Mouse (Mus musculus) kidney, postnatal 4 days (tissue): ENCODE data around the gene Myzap.

Experiments
- DNase-seq, 2 experiments: peaks; one replicate each; pipeline ENCODE4 v3.0.0; 2021; ENCODE audit warnings: mixed read lengths in 2 of 2

Gene Myzap

DNA sequence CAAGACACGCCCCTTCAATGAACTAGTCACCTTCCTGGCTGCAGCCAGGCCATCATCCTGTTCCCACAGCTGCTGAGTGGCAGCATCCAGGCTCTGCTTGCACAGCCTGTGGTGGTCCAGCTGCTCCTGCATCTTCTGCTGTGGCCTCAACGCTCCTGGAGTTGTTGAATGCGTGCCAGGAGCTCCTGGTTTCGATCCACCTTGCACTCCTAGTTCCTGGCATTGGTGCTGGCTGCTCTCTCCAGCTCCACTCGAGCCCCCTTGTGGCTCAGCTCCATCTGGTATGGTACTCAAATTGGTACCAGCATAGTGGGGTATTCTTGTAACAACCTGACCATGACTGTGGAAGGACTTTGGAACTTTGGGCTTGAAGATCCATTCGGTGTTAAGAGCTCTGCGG, 7.7 kb upstream of the Myzap start:
- no peak for DNase-seq

DNA sequence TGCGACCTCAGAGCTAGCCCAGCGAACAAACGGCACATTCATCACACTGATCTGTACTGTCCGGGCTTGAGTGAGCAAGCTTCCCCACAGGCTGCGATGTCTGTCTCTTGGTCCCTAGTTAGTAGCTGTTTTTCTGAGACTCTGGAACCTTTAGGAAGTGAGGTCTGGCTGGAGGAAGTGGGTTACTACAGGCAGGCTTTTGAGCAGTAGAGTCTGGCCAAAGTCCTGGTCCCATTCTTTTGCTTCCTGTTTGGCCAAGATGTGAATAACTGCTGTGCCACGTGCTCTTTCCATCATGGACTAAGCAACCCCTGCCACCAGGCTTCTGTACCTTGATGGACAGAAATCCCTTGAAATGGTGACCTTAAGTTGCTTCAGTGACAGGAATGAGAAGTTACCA, 4.7 kb upstream of the Myzap start:
- no peak for DNase-seq

DNA sequence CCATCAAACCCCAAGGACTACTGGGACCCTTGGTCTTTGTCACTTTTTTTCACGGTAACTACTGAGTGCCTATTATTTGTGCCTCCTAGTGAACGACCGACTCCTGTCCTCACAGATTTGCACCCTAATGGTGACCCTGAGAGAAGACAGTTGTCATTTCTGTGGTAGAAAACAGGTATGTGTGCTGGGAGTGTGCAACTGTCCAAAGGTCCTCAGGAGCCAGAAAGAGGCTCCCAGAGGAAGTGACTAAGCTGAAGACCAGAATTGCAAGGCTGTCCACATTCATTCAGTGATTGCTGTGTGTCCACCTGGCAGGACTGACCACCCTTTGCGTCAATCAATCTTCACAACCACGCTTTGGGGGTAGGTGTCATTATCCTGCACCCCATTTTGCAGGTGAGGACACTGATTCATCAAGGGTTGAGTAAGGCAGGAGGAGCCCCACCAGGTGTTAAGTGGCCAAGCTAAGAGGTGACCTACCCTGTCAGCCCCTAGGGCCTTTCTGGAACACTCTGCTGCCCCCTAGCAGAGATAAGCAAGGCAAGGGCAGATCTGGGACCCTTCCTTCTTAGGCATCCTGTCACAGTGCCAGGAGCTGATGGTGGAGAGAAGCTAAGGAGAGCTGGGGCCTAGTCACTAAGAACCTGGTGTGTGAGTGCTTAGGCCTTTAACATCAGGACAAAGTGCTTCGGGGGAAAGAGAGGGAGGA, 571 bp upstream of the Myzap start:
- no peak for DNase-seq

DNA sequence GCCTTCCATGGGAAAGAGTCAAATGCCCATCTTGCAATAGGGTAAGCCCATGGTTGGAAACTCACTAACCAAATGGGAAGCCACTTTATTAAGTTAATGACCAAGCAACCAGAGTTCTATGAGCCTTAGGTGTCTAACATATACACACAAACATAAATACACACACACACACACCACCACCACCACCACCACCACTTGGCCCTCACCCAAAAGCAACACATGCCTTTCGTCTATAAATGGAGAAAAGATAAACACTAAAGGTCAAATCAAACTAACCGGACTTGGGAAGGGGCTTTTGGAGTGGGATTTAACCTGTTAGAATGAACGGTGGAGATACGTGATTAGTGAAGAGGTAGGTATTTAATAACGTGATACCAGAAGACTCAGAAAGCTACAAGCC, 1.1 kb downstream of the Myzap start:
- DNase-seq = no peak

DNA sequence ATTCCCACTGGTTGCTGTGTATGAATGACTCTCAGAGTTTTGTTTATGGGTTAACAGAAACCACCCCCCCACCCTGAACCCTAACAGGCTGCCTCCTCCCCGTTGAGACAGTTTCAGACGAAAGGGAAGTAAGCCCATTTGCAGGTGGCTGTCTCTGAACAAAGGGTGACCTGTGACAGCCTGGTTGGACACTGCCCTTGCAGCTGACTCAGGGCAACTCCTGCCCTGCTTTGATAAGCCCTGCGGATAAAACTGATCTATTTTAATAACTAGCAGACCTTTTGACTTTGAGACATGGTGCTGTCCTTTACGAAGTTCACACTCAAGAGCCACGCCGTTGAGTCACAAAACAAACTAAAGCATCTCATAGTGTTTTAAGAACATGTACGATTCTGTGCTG, 2.4 kb downstream of the Myzap start:
- DNase-seq = no peak

DNA sequence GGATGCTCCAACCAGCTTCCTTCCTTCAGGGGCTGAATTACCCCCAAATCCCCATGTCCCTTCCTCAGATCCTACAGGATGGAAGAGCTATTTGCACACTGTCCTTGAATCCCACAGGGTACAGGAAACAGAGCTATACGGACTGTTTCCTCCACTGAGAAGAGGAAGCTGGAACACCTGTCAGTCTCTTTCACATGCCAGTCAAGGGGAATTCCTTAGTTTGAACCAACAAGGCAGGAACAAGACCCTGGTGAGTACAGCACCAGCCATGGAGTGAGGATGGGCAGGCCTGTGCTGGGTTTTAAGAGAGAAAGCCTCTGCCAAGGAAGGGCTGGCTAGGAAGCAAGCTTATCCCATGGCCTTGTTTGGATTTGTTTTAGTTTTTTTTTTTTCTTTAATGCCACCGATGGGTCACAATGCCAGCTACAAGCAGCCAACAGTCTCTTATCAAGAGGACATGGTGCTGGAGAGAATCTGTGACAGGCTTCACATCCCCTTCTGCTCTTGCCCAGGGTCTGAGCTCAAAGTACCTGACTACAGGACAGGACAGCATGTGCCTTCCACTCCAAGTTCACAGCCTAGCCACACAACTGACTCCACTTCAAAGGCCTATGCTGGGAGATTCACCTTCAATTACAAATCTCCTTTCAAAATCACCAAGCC, 3.1 kb downstream of the Myzap start:
- DNase-seq = no peak

DNA sequence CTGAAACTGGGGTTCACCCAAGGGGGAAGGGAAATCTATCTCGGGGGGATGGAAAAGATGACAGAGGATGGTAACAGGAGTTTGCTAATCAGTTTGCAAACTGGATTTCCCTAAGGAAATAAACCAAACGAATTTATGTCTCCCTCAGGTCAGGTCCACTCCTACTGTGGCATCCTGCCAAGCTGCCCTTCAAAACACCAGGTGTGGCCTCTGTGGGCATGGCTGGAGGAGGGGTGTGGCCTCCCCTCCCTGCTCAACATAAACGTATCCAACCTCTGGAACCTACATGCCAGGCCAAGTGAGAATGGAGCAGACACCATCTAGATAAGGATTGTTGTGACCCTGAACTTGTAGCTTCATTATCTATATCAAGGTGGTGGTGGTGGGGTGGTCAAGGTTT, 5.8 kb downstream of the Myzap start:
- DNase-seq = peak in 1 of 2 experiments; percentile 53

DNA sequence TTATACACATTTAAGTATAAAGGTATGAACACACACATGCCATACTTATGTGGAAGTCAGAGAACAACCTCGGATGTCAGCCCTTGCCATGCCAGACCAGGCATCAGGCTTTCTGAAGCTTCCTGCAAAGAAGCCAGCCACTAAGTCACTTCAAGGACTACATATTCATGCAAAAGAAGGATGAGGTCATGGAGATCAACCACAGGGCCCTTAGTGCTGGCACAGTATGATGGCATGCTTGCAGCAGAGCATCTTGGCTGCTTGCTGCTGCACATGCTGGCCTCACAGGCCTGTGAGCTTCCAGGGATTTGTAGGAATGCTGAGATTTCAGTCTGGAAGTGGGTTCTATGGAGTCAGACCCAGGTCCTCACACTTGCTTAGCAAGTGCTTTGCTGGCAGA, 9.4 kb downstream of the Myzap start:
- DNase-seq = no peak

DNA sequence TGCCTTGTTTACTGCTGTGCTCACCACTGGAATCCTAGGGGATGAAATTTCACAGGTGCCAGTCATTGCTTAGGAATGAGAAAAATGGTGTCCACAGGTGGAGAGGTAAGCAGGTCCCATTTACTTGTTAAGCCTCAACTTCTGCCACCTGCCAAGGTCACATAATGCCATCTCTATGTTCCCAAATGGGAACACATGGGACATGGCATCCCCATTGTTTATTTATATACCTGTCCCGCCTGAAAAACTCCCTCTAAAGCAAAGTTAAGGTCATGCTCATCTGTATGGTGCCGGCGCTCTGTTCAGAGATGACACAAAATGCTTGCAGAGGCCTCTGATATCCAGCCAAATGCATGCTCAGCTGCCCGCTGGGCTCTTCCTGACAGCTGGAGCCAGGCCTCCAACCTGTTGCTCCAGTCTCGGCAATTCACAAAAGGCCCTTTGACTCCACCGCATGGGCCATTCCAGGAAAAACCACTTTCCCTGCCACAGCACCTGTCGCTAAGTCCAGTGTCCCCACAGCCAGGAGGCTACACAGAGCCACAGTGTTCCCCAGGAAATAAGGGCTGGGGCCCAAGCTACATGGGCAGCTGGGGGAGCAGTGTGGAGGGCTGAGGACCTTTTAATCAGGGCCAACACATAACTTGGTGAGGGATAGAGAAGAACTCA, 13.1 kb downstream of the Myzap start:
- peak in 1 of 2 experiments; percentile 41 for DNase-seq

DNA sequence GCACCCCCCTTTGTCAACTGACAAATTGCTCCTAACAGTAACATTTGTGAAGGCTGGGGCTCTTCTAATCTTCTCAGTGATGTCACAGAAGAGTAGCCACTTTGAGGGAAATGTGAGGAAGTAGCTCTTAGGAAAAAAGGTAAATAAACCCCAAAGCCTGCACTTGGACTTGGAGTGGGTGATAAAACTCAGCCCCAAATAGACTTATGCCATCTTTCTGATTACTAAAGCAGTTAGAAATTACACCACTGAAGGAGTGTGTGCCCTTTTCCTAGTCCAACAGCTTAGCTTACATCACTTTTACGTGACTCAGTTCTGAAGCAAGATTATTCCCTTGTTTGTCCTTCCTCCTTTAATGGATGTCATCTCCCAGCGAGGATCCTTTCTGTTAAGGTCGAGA, 17.7 kb downstream of the Myzap start:
- DNase-seq = no peak

DNA sequence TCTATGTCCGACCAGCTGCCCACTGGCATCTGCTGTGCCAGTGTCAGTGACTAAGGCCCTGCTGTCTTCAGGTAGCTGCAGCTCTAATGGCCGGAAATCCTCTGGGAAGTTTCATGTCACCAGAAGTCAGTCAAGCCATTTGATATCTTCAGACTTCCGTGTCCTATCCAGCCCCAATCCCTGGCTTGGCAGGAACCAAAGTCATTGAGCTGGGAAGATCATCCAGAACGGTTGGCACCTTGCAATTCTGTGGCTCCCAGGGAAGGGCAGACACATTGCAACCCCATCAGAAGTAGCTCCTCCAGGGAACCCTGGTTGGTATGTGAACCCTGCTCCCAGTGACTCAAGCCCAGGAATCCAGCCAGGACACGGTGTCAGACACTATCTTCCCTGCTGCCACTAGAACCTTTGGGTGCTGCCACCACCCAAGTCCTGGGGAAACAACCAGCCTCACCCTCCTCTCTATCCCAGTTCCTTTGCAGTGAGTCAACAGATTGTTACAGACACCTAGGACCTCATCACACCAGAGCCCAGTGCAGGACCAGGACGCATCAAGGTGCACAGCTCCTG, 18.3 kb downstream of the Myzap start:
- DNase-seq = no peak

DNA sequence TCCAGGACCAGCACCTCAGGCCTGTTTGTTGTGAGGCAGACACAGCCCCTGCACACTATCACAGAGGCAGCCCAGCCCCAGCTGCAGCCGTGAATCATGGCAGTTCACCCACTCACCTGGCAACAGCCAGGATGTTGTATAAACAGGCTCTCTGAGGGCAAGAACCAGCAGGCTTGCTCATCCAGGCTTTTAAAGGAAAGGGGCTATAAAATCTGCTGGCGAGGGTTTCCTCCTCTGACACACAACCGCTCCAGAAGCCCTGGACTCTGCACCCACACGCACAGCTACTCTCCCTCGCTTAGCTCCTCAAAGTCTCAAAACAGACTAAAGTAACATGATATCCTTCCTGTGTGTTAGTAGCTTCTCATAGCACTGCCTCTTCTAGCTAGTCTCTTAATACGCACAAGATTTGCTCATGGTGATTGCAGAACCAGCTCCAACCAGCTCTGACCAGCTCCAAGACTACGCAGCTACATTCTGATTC, 21.0 kb downstream of the Myzap start:
- peak in 1 of 2 experiments; percentile 22 for DNase-seq

DNA sequence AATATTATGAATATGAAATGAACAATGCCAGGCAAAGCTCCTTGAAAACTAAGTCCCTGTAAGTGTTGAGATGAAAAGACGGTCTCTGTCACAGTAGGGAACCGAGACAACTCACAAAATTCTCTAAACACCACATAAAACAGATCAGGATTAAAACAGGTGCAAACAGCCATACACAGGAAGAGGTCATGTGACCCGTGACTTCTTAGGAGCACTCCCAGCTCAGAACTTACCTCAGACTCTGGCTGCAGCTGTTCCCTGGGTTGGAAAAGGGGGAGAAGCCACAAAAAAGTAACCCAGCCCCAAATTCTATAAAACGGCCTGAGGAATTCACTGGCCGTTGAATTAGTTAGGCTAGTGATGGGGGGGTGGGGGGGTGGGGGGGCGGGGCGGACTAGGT, 22.0 kb downstream of the Myzap start:
- no peak for DNase-seq

DNA sequence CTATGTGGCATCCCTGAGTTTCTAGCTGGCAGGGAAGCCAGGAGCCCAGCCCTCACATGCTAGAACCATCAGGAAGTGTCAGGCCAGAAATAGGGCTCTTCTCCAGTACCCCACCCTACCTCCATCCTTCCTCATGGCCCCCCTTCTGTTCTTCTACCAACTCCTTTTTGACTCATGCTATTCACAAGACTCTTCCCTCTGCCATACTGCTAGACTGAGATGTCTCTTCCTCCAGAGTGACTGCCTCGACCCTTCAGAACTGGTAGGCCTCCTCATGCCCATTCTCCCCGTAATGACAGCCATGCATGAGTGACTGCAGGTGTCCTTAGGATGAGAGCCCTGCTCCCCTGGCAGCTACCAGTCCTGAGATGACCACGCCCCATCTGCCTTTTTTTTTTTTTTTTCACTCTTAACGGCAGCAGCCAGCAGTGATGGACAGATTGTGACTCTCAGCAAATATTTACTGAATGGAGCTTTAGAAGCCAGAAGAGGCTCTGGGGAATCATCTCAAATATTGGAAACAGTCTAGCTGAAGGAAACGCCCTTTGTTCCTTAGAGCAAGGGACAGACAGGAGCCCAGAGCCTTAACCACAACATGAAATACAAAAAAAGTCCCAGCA, 23.7 kb downstream of the Myzap start:
- DNase-seq = no peak

DNA sequence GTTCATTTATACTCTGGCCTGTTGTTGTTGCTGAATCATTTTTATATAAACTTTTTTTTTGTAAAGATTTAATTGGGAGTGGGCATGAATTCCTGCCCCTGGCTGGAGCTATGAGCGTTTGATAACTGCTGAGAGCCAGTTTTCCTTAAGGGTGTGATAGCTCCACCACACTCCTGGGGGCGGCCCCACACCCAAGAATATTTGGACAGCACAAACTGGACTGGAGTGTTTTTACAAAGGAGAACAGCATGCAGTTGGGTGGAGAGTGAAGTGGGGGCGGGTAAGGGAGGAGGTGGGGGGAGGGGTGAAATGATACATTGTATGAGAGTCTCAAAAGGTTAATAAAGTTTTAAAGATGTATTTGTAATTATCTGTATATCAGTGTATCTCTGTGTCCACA, 24.8 kb downstream of the Myzap start:
- no peak for DNase-seq

DNA sequence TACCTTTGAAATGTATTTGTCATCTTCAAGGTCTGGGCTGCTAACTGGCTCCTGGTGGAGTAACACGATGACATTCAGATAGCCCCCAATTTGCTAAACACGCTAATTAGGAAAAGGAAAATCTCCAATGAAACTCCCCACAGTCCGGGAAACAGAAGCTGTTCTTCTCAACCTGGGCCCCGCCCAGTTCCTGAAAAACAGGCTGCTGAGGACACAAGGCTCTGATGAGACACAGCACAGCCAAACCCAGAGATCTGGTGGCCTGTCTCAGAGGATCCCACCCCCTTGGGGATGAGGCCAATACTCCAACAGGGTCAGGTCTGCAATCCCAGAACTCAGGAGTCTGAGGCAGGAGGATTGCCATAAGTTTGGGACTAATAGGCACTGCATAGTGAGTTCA, 25.4 kb downstream of the Myzap start:
- DNase-seq = no peak

DNA sequence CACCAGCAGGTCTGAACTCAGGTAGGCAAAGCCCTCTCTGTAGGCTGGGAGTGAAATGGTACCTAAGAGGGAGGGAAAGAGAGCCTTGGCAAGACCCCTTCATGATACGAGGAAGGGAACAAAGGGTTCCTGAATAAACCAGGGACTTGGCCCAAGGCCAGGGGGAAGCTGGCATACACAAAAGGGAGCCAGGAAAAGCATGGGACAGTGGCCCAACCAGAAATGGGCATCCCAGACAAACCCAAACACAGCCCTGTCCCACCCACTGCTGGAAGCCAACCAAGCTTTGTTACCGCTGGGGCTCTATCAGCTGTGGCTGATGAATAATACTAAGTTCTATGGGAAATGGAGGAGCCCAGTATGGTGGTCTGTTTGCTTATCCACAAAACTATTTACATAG, 34.4 kb downstream of the Myzap start:
- DNase-seq = peak; percentile 24 to 35

DNA sequence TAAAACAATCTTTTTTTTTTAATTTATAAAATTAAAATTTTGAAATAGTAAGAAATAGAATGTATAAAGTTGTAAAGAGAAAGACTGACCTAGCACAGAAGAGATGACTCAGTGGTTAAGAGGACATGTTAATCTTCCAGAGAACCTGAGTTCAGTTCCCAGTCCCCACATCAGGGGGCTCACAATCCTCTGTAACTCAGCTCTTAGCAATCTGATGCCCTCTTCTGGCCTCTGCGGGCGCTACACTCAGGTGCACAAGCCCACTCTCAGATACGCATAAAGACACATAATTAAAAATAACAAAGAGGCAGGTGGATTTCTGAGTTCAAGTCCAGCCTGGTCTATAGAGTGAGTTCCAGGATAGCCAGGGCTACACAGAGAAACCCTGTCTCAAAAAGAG, 38.2 kb downstream of the Myzap start:
- DNase-seq = no peak

DNA sequence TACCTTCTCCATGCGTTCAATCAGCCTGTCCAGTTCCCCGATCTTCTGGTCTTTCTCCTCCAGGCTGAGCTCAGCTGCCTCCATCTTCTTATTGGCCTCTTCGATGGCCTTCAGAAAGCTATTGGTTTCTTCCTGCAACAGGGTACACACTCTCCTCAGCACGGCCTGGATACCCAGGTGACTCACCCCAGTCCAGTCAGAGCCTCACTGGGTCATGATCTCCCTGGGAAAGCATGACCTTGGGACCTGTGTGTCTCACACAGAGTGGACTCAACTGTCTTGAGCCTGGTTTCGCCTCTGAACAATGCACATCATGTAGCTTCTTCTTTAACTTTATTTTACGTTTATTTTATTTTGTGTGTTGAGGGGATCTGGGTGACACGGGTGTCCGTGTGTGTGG, 42.0 kb downstream of the Myzap start:
- no peak for DNase-seq

DNA sequence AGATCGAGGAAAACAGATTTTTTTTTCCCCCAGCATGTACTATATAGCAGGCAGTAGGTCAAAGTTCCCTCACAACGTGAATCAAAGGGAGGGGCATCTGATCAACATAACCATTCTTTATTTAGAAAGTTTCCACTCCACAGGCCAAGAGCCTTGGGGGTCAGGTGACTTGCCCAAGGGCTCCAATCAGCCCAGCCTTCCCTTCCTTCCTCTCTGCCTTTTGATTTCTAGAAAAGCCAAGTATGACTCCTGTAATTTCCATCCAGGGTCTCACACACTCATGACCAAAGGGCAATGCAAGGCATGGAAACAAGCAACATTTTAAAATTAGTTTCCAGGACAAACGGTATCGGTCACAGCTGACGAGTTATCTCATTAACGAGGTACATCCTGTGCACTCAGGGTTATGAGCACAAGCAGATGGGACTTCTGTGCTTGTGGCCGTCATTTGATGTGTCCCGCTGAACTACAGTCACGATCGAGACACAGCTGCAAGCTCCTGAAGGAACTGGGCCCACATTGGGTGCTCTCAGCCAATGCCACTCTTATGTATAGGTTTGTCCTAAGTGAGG, 44.4 kb downstream of the Myzap start:
- no peak for DNase-seq

DNA sequence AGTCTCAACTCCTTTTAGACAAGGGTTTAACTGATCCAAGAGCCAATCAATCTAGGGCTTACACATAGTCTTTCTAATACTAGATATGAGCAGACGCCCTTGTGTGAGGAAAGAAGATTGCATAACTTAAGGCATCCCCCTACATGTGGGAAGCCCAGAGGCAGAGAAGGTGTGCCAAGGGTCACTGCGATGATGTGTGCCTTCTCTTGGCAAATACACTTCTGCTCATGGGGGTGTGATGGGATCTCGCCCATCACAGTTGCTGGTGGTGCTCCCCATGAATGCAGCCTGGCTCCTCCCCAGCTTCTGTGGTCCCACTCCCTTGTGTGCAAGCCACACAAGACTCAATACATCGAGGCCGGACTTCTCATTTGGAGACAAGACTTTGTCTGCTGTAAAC, 47.3 kb downstream of the Myzap start:
- no peak for DNase-seq

DNA sequence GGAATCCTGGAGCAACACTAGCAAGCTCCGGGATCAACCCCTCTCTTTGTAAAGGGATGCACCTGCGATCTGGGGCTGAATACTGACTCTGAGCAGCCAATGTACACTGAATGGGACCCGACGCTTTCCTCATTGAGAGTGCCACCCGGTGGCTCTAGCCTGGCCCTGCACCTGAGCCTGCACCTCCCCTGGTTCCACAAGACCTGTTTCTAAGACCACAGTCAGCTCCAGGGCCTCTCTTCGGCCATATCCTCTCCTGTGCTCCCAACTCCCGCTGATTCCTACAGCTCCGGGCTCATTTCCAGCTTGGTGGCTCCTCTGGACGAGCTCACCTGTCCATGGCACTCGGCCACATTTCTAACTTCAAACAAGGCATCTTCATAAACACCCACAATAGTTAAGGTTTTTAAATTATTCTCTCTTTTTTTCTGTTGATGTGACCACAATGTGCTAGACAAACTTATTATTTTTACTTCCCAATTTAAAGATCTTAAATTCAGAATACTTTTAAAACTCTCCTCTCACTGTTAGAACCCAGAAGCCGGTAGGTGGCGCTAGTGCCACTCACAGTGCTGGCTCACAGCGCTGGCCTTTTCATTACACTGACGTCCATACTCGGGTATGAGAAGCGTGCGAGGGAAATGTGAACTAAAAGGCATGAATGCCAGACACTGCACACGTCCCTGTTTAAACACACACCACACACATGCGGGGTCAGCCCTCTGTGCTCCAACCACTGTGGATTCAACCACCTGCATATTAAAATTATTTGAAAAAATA, 48.5 kb downstream of the Myzap start:
- DNase-seq = peak; percentile 94 to 95
